Mouse (Mus musculus): ENCODE measurements around the gene Spata48.

Gene Spata48

GRCm38 (mm10) chr11:11536295-11536694 lies 74.4 kb downstream of the Spata48 start:
- DNase-seq (ENCODE audit: low spot score) = no peak

- no peak for DNase-seq (ENCODE audit: low spot score)
Observed at GRCm38 (mm10) chr11:11545948-11546347, 84.1 kb downstream of the Spata48 start.

- DNase-seq (ENCODE audit: low spot score) = no peak
Observed at GRCm38 (mm10) chr11:11546903-11547511, 85.1 kb downstream of the Spata48 start.

GRCm38 (mm10) chr11:11547597-11548240 lies 85.8 kb downstream of the Spata48 start:
- DNase-seq (ENCODE audit: low spot score) = no peak

GRCm38 (mm10) chr11:11555563-11555962 lies 93.7 kb downstream of the Spata48 start:
- DNase-seq (ENCODE audit: low spot score) = no peak

GRCm38 (mm10) chr11:11556186-11556585 lies 94.3 kb downstream of the Spata48 start:
- DNase-seq (ENCODE audit: low spot score) = no peak

GRCm38 (mm10) chr11:11557173-11557967 lies 95.5 kb downstream of the Spata48 start:
- no peak for DNase-seq (ENCODE audit: low spot score)

- no peak for DNase-seq (ENCODE audit: low spot score)
Observed at GRCm38 (mm10) chr11:11558662-11559061, 96.8 kb downstream of the Spata48 start.

- DNase-seq (ENCODE audit: low spot score) = no peak
Observed at GRCm38 (mm10) chr11:11559099-11559686, 97.3 kb downstream of the Spata48 start.

- no peak for DNase-seq (ENCODE audit: low spot score)
Observed at GRCm38 (mm10) chr11:11561118-11561517, 99.2 kb downstream of the Spata48 start.

- DNase-seq (ENCODE audit: low spot score) = no peak
Observed at GRCm38 (mm10) chr11:11564266-11565044, 102.6 kb downstream of the Spata48 start.
